Mouse (Mus musculus) limb, embryonic 10.5 days (tissue): Measurements from ENCODE around the gene Rfwd3. TPM values are rescaled to one million over a fixed set of nuclear protein-coding genes. Genes with fewer than 3 reads are reported as not detected.
"Not testable (repeated sequence)": the region's sequence is repeated elsewhere in the genome, so short reads cannot be mapped to it uniquely, and the experiment has no call there.

Experiments used
- DNase-seq: peaks from one replicate; pipeline ENCODE4 v3.0.0-alpha.2; 2017; ENCODE audit warnings: low spot score
- H3K27ac ChIP-seq: fragments of 300-500 bp; sonication (generic); 2 replicates; pipeline ENCODE4 v1.5.1; 2016; ENCODE audit warnings: mild to moderate bottlenecking
- H3K27me3 ChIP-seq: fragments of 300-500 bp; sonication (generic); 2 replicates; pipeline ENCODE4 v1.6.1; 2016; ENCODE audit warnings: low read depth, mild to moderate bottlenecking; ENCODE audit not compliant: poor library complexity, severe bottlenecking
- H3K36me3 ChIP-seq: fragments of 300-500 bp; sonication (generic); 2 replicates; pipeline ENCODE4 v1.6.1; 2016; ENCODE audit warnings: mild to moderate bottlenecking, moderate library complexity
- H3K4me1 ChIP-seq: fragments of 300-500 bp; sonication (generic); 2 replicates; pipeline ENCODE4 v1.6.1; 2016
- H3K4me3 ChIP-seq: fragments of 300-500 bp; sonication (generic); 2 replicates; pipeline ENCODE4 v1.5.1; 2016; ENCODE audit warnings: mild to moderate bottlenecking, moderate library complexity
- H3K9me3 ChIP-seq: fragments of 300-500 bp; sonication (generic); replicated peaks from 2 replicates; pipeline ENCODE4 v1.6.1; 2016; ENCODE audit warnings: mild to moderate bottlenecking
- WGBS: fragments of 180-500 bp; shearing (Covaris S2); methylation state at CpG from one replicate; pipeline ENCODE4 v1.1.7; 2016; 5-methylcytosine and 5-hydroxymethylcytosine counted together
- polyA plus RNA-seq: library from polyadenylated mRNA; unstranded; fragments of >200 nt; fragmentation: Nextera tagmentation; extraction: Ambion mirVana; gene quantifications from 2 replicates; pipeline ENCODE4 v1.2.1, GENCODE M21; 2016

Gene Rfwd3
- polyA plus RNA-seq, 1 experiment from 2014 or later: 103 TPM

- Histone ChIP-seq H3K27me3 (no peaks in the 10 kb centered on the region), H3K4me1 (peaks cover 3% of the 10 kb centered on the region; the same call in 1 of the 2 replicates), H3K27ac (no peak overlapping the region), H3K9me3 (no peaks in the 10 kb centered on the region), H3K36me3 (no peaks in the 10 kb centered on the region), H3K4me3 (no peak overlapping the region)
- WGBS: 40% methylated on average over 5 of the region's 5 CpGs
- DNase-seq: no peak
Observed at GRCm38 (mm10) chr8:111305031-111305730, 5.2 kb upstream of the Rfwd3 start.

DNA sequence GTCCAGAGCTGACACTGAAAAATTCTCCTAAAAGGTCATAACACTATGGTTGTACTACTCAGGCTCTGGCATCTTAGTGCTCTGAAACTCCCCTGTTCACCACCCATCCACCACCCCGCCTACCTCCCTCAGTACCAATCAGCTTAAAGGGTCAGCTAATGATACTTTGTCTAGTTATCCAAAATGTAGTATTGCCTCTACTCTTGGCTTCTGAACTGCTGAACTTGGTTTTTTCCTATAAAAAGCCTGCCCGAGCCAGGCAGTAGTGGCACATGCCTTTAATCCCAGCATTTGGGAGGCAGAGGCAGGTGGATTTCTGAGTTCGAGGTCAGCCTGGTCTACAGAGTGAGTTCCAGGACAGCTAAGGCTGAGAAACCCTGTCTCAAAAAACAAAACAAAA lies 4.3 kb upstream of the Rfwd3 start:
- Histone ChIP-seq H3K4me1 (peaks cover 3% of the 10 kb centered on the region; the same call in 1 of the 2 replicates), H3K4me3 (no peak overlapping the region)
- 93% methylated on average over 3 of the region's 3 CpGs for WGBS

DNA sequence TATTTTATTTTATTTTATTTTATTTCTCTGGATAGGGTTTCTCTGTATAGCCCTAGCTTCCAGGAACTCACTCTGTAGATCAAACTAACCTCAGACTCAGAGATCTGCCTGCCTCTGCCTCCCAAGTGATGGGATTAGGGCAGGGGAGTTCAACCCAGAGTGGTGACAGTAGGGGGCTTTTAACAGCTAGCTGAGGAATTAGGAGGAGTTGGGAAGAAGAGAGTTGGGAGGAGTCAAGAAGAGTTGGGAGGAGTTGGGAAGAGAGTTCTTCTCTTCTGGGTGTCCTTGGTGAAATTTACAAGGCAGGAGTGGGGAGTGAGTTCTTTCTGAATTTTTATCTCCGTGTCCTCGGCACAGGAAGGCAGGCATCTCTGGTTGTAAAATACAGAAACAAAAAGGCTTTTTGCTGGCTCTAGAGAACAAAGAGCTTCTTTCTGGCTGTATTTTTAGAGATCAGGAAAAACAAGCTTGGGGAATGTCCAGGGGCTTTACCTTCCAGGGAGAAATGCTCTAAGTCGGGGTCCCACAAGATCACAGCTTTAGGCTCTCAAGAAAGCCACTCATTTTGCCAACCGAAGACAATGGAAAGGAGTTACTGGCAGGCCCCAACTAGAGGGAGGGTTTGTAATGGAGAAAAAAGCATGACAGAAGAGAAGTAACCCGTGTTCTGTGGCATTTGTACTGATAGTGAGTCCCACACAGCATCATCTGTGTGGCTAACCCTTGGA lies 3.2 kb upstream of the Rfwd3 start:
- DNase-seq, H3K4me3 ChIP-seq, H3K27me3 ChIP-seq, H3K27ac ChIP-seq, H3K36me3 ChIP-seq, H3K9me3 ChIP-seq: not testable (repeated sequence)
- H3K4me1 ChIP-seq: peaks cover 14% of the 10 kb centered on the region
- 87% methylated on average over 5 of the region's 5 CpGs for WGBS

More for the DNA sequence above, 4.3 kb upstream of the Rfwd3 start:
- no peak overlapping the region for H3K27ac ChIP-seq
- no peak for DNase-seq
- no peaks in the 10 kb centered on the region for H3K9me3 ChIP-seq
- H3K36me3 ChIP-seq: no peaks in the 10 kb centered on the region
- no peaks in the 10 kb centered on the region for H3K27me3 ChIP-seq

DNA sequence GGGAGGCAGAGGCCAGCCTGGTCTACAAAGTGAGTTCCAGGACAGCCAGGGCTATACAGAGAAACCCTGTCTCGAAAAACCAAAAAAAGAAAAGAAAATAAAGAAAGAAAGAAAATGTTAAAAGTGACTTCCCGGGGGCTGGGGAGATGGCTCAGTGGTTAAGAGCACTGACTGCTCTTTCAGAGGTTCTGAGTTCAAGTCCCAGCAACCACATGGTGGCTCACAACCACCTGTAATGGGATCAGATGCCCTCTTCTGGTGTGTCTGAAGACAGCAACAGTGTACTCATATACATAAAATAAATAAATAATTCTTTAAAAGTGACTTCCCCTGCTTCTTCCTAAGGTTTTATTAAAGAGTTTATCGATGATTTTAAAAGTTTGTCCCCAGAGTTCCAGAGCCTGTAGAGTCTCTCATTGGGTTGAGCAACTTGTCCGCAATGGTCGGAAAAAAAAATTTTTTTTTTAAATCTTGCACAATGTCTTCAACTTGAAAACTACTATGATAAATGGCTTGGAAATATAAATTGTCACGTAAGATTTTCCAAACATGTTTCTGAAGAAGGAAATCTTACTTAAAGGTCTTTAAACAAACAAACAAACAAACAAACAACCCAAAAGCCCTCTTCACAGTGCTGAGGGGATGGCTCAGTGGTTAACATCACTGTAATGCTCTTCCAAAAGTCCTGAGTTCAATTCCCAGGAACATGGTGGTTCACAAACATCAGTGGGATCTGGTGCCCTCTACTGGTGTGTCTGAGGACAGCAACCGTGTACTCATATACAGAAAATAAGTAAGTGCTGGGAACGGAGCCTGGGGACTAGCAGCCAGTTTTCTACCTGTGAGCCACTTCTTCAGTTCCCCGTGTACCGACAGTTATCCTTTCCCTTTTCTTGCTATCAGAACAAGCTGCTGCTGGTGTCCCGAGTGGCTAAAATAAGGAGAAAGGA lies 850 bp upstream of the Rfwd3 start:
- WGBS: 65% methylated on average over 11 of the region's 11 CpGs
- Histone ChIP-seq H3K27ac (peak overlapping the region; percentile 98), H3K36me3 (peaks cover 17% of the 10 kb centered on the region), H3K9me3 (no peaks in the 10 kb centered on the region), H3K4me3 (peak overlapping the region; percentile 88), H3K27me3 (no peaks in the 10 kb centered on the region), H3K4me1 (peaks cover 18% of the 10 kb centered on the region)
- no peak for DNase-seq

- peak; percentile 73 for DNase-seq
- WGBS: 0% methylated on average over 28 of the region's 28 CpGs
- Histone ChIP-seq H3K9me3 (no peaks in the 10 kb centered on the region), H3K36me3 (peaks cover 29% of the 10 kb centered on the region), H3K27me3 (no peaks in the 10 kb centered on the region), H3K4me3 (peak overlapping the region; percentile 88), H3K4me1 (peaks cover 14% of the 10 kb centered on the region), H3K27ac (peak overlapping the region; percentile 98)
Observed at GRCm38 (mm10) chr8:111299363-111299820, 630 bp downstream of the Rfwd3 start.

DNA sequence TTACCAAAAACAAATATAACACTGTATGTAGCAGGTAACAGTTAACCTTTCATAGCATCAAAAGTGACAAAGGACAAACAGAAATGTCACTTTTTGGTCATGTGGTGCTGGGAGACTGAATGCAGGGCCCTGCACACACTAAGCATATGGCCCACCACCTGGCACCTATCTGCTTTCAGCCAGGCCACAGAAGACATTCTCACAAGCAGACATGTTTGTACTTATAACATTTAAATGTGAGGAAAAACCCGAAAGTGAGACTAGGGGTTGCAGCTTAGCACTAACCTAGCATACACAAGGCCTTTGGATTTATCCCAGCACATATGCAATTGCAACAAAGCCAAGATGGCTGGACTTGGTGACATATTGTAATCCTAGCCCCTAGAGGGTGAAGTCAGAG lies 2.0 kb downstream of the Rfwd3 start:
- Histone ChIP-seq H3K36me3 (peaks cover 43% of the 10 kb centered on the region), H3K9me3 (no peaks in the 10 kb centered on the region), H3K27me3 (no peaks in the 10 kb centered on the region), H3K4me1 (peaks cover 14% of the 10 kb centered on the region), H3K4me3 (peak overlapping the region; percentile 88; the same call in 1 of the 2 replicates), H3K27ac (no peak overlapping the region)
- WGBS: 90% methylated on average over 1 of the region's 1 CpGs
- no peak for DNase-seq

DNA sequence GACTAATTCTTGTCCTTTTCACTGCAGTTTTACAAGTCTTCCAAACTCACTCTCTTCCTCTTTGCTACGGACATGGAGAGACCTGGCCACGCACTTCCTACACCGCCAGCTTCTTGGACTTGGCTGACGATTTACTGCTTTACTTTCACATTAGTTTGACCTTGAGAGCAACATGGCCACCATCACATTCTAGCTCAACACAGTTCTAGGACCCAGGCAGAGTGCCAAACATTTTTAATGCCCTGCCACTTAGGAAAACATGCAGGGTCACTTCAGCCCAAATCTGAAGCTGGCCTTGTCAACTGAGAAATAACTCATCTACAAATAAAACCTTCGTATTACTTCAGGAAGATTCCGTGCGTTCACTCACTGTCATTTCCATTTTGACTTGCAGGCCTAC lies 8.3 kb downstream of the Rfwd3 start:
- H3K27me3 ChIP-seq: no peaks in the 10 kb centered on the region
- WGBS: 94% methylated on average over 7 of the region's 7 CpGs

GRCm38 (mm10) chr8:111290586-111290985 lies 9.4 kb downstream of the Rfwd3 start:
- WGBS: 98% methylated on average over 7 of the region's 7 CpGs
- no peaks in the 10 kb centered on the region for H3K27me3 ChIP-seq
- H3K4me3 ChIP-seq: no peak overlapping the region
- no peaks in the 10 kb centered on the region for H3K4me1 ChIP-seq
- no peak overlapping the region for H3K27ac ChIP-seq
- H3K36me3 ChIP-seq: peaks cover 99% of the 10 kb centered on the region
- DNase-seq: no peak
- H3K9me3 ChIP-seq: no peaks in the 10 kb centered on the region

More for the DNA sequence above, 8.3 kb downstream of the Rfwd3 start:
- no peaks in the 10 kb centered on the region for H3K9me3 ChIP-seq
- no peak overlapping the region for H3K4me3 ChIP-seq
- H3K27ac ChIP-seq: no peak overlapping the region
- H3K36me3 ChIP-seq: peaks cover 97% of the 10 kb centered on the region
- no peak for DNase-seq
- no peaks in the 10 kb centered on the region for H3K4me1 ChIP-seq

DNA sequence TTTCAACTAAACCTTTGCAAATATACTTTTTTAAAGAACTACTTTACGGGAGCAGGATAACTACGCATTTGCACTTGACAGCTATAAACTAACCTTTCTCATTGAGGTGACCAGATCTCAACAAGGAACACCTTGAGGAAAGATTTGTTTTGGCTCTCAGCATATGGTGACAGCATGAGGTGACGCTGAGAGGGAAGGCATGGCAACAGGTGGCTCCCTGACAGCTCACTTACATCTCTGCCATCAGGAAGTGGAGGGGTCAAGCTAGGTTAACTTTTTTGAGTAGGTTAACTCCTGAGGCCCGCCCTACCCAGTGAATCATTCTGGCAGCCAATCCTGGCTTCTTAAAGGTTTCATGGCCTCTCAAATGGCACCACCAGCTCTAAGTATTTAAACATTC lies 14.4 kb downstream of the Rfwd3 start:
- Histone ChIP-seq H3K27me3 (no peaks in the 10 kb centered on the region), H3K9me3 (no peaks in the 10 kb centered on the region), H3K4me3 (no peak overlapping the region), H3K4me1 (no peaks in the 10 kb centered on the region), H3K27ac (no peak overlapping the region), H3K36me3 (peaks cover 99% of the 10 kb centered on the region)
- WGBS: 84% methylated on average over 4 of the region's 4 CpGs
- no peak for DNase-seq

DNA sequence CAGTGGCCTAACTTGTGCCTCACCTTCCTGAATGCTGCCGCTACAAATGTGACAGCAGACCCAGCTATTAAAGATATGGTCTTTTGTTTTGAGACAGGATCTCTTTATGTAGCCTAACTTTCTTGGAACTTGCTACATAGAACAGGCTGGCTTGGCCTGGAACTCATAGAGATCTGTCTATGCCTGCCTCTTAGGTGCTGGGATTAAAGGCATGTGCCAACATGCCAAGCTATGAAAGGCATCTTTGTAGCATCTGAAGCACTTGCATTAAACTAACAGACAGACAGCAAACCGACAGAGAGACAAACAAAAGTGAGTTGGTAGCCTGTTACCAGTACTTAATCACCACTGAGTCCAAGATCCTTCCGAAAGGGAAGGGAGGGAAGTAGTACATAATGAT lies 17.9 kb downstream of the Rfwd3 start:
- DNase-seq: no peak
- Histone ChIP-seq H3K4me1 (no peaks in the 10 kb centered on the region), H3K27ac (no peak overlapping the region), H3K9me3 (no peaks in the 10 kb centered on the region), H3K4me3 (no peak overlapping the region), H3K27me3 (no peaks in the 10 kb centered on the region), H3K36me3 (peaks cover 99% of the 10 kb centered on the region)
- WGBS: 90% methylated on average over 3 of the region's 3 CpGs

DNA sequence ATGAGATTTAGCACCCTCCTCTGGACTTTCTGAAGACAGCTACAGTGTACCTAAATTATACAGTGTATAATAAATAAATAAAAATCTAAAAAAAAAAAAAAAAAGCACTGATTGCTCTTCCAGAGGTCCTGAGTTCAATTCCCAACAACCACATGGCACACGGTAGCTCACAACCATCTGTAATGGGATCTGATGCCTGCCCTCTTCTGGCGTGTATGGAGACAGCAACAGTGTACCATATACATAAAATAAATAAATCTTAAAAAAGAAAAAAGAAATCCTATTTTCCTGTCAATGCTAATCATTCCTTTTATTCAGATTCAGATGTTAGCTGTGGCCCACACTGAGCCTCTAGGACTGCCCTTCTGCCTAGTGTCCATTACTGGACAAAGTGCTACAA lies 31.7 kb downstream of the Rfwd3 start:
- Histone ChIP-seq H3K27ac (no peak overlapping the region), H3K4me1 (no peaks in the 10 kb centered on the region), H3K27me3 (no peaks in the 10 kb centered on the region), H3K9me3 (no peaks in the 10 kb centered on the region), H3K36me3 (peaks cover 35% of the 10 kb centered on the region), H3K4me3 (no peak overlapping the region)
- DNase-seq: no peak
- WGBS: 68% methylated on average over 2 of the region's 2 CpGs

GRCm38 (mm10) chr8:111266161-111266560 lies 33.9 kb downstream of the Rfwd3 start:
- WGBS: 79% methylated on average over 7 of the region's 7 CpGs
- peaks cover 18% of the 10 kb centered on the region for H3K36me3 ChIP-seq
- not testable (repeated sequence) for H3K9me3 ChIP-seq, H3K4me3 ChIP-seq, H3K27ac ChIP-seq, H3K27me3 ChIP-seq, DNase-seq, H3K4me1 ChIP-seq
